Mouse (Mus musculus) gastrocnemius, postnatal 14 days (tissue): ENCODE data around the gene Simc1. TPM values are rescaled to one million over a fixed set of nuclear protein-coding genes. Genes with fewer than 3 reads are reported as not detected.

Experiments used
- DNase-seq: peaks from one replicate; pipeline ENCODE4 v3.0.0; 2021; ENCODE audit warnings: mixed read lengths
- intact Hi-C: fragments of 180-260 bp; cut with DNase I; formaldehyde crosslinking; loops from one replicate; pipeline ENCODE4 v1.15.1; 2025; ENCODE audit warnings: low total_unique reads
- microRNA-seq, 2 experiments: library from miRNA; unstranded; fragments of <30 nt; microRNA quantifications; one replicate each; pipeline ENCODE4 v1.2.0; 2021
- total RNA-seq, 2 experiments: library from RNA; stranded (reverse); gene quantifications; 2 replicates each; pipeline ENCODE4 v1.2.3; 2021

Simc1 gene
- total RNA-seq, 2 experiments from 2014 or later: 1.7 to 2.4 TPM

GRCm38 (mm10) chr13:54577652-54578507 is 74.3 kb downstream of the Simc1 start:
- DNase-seq: no peak
- intact Hi-C loops: no loop called here

GRCm38 (mm10) chr13:54581385-54581784 is 77.8 kb downstream of the Simc1 start:
- intact Hi-C loops: no loop called here

DNA sequence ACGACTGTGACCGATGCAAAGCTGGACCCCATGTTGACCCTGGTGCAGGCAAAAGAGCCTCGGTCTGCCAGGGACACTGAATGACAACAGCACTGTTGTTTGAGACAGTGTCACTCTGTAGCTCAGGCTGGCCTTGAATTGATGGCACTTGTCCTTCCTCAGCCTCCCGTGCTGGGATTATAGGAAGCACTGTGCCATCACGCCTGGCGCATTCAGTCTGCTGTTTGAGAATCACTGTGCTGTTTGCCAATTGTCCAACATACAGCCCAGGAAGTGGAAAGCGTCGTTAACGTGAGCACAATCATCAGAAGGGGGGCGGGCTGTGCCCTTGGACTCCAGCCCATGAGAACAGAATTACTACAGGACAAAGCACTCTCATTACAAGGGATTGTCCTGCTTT is 78.5 kb downstream of the Simc1 start:
- intact Hi-C loops: no loop called here

More at GRCm38 (mm10) chr13:54581385-54581784, 77.8 kb downstream of the Simc1 start:
- no peak for DNase-seq

GRCm38 (mm10) chr13:54582860-54583259 is 79.3 kb downstream of the Simc1 start:
- intact Hi-C loops: no loop called here
- DNase-seq: no peak

More for the DNA sequence above, 78.5 kb downstream of the Simc1 start:
- DNase-seq: no peak

DNA sequence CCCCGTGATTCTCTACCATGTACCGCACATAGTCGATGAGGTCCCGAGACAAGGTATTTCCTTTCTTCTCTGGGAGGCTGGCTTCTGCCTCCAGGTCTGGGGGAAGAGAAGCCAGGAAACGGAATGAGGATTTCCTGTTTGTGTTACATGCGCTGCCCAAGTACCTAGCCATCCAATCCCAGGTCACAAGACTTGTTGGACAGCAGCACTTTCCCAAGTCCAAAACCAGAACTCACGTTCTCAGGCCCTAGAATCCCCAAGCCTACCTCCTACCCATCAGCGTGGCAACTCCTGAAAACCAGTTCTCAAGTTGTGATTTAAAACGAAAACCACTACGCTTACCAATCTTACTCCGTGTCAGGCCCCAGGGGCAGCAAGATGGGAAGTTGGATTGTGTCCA is 82.3 kb downstream of the Simc1 start:
- DNase-seq: no peak
- intact Hi-C loops: no loop called here

GRCm38 (mm10) chr13:54589414-54589995 is 85.9 kb downstream of the Simc1 start:
- no peak for DNase-seq
- intact Hi-C loops: no loop called here

GRCm38 (mm10) chr13:54589996-54590951 is 86.7 kb downstream of the Simc1 start, which contains the start of the genes Nop16 and Higd2a:
Gene Nop16 (minus strand): TSS chr13:54590090.
Gene Higd2a (plus strand): TSS chr13:54590207.
- peak; percentile 95 for DNase-seq
- intact Hi-C loops: no loop called here

DNA sequence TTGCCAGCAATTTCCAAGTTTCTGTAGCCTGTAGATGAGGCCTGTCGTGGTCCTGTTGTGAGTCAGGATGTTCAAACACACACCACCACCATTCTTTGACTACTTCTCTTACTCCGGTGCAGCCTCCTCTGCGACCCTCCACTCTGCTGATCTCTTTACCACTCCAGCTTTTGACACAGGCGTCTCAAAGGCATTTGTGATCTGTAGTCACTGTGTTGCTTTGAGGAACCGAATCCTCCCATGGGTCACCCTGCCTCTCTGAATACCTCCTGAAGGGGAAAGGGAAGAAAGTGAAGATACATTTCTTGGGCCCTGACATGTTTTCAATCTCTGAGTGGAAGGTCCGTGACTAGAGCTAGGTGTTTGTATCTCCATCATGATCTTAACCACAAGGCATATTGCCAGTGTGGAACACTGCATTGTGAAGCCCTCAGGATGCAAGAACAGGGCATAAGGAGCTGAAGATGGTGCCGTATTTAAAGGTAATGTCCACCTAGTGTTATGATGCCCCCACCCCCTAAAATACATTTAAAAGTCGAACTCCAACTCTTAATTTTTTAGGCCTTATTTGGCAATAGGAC is 88.3 kb downstream of the Simc1 start:
- DNase-seq: no peak
- intact Hi-C loops: no loop called here

GRCm38 (mm10) chr13:54593617-54594016 is 90.0 kb downstream of the Simc1 start:
- intact Hi-C loops: no loop called here
- DNase-seq: peak; percentile 32

DNA sequence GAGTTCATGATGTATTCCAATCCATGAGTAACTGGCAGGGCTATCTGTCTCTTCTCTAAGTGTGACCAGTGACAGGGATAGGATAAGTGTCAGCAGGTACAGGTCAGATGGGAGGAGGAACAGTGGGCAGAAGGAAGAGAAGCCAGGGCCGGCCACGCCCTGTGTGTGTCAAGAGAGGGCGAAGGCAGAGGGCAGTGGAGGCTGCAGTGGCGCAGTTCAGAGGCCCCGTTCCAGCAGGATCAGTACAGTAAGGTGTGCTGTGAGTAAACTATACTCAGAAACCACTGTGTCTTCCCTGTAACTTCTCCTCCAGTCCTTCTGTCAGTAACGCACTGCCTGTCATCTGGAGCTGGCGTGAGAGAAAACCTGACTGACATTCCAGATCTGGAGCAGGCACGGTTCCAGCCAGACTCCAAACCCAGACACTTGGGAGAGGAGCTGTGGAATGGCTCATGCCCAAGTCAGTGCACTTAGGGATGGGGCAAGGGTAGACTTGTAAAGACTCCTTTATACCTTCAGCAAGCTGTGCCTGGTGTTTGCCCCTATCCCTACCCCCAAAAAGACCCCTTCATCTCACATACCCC is 92.6 kb downstream of the Simc1 start:
- intact Hi-C loops: no loop called here
- DNase-seq: no peak

- no peak for DNase-seq
- intact Hi-C loops: no loop called here
Observed at GRCm38 (mm10) chr13:54596870-54597269, 93.3 kb downstream of the Simc1 start.

DNA sequence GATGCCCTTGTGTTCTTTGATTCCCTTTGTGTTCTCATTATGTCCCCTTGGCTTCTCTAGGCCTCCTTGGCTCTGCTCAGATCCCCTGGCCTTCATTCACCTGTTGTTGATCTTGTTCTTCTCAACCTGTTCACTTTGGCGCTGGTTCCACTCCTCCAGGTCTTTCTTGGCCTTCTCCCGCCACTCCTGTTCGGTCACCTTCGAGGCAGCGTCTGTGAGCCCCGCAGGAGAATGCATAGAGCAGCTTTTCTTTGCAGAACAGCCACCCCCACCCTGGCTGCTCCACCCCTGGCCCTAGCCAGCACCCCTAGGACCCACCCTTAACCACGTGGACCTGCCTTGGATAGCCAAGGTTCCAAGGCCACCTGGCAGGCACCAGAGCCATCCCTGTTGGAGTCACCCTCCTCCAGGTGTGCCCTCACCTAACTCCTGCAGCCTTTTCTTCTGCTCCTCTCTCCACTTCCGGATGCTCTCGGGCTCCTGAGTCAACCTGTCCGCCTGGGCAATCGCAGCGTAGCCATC is 95.1 kb downstream of the Simc1 start:
- no peak for DNase-seq
- intact Hi-C loops: no loop called here

Small RNA genes lying within 50 kb of the gene (microRNA-seq; reads per million reads assigned to microRNA genes)
- 0 reads per million in 2 experiments for gene Gm24195

Other genes with a start within 250 kb of the Simc1 start
- 1 to 10 TPM; 3.7 to 5.1 TPM for gene Cplx2, start 132.4 kb upstream of the Simc1 start, total RNA-seq
- gene Thoc3, start 34.9 kb upstream of the Simc1 start, total RNA-seq: 10 to 100 TPM; 16.1 to 18.5 TPM
- gene 4833439L19Rik, start 61.7 kb downstream of the Simc1 start, total RNA-seq: 100 to 1,000 TPM in 1 of 2 experiments, 10 to 100 TPM in 1; 97.4 to 106 TPM
- gene Arl10, start 71.2 kb downstream of the Simc1 start, total RNA-seq: 1 to 10 TPM; 2.9 to 3.7 TPM
- gene Nop16, start 86.3 kb downstream of the Simc1 start, total RNA-seq: 10 to 100 TPM; 17.6 to 19.4 TPM
- gene Higd2a, start 86.4 kb downstream of the Simc1 start, total RNA-seq: 100 to 1,000 TPM; 126 to 131 TPM
- gene Cltb, start 107.6 kb downstream of the Simc1 start, total RNA-seq: 10 to 100 TPM; 86.4 to 95.0 TPM
- 10 to 100 TPM; 16.8 to 17.7 TPM for gene Faf2, start 118.0 kb downstream of the Simc1 start, total RNA-seq
- gene Rnf44, start 190.1 kb downstream of the Simc1 start, total RNA-seq: 10 to 100 TPM; 25.7 to 26.0 TPM
- not detected for gene Cdhr2, start 197.7 kb downstream of the Simc1 start, total RNA-seq
- under 1 TPM; 0.09 to 0.12 TPM for gene Gprin1, start 246.1 kb downstream of the Simc1 start, total RNA-seq